Comparison of ENCODE assay signal across 15 mouse cellular contexts in genomic region chr1:61074127-61074526, GRCm38 (mm10).
A peak's percentile ranks its signal among the peaks of the same experiment; 100 is the strongest.
DNase-seq lines count a peak whose midpoint lies in the region; ATAC-seq lines count a peak whose summit lies in the region.
"Had no signal": no experiment of that assay in that cellular context is flagged by ENCODE, and none has a peak within 500 bp of the region (broad histone marks: within the 10 kb centered on the region; RNA-seq: fewer than 3 reads in every experiment).

No protein-coding gene starts in this region.

- ATAC-seq in frontal cortex, adult (ENCODE audit: low TSS enrichment) = peak; percentile 67
- ATAC-seq: forebrain, embryonic 14.5 days had no signal

- no peak for DNase-seq in frontal cortex, adult 2 months (ENCODE audit: extremely low spot score in 1 of 2, low spot score in 1 of 2)
- DNase-seq in layer of hippocampus, adult 9-11 months = peak; percentile 45
- DNase-seq in layer of hippocampus, postnatal 14 days (ENCODE audit: low spot score in 2 of 2) = no peak
- DNase-seq in right cerebral cortex, adult 18-20 months = peak; percentile 9
- no peak for DNase-seq in right cerebral cortex, postnatal 36 days (ENCODE audit: low spot score in 2 of 2)
- DNase-seq in gastrocnemius, postnatal 4 days (ENCODE audit: low spot score in 2 of 2) = no peak
- DNase-seq: adrenal gland, postnatal 10 days; cerebellum, adult 11-12 months; cerebellum, postnatal 10 days; embryo, embryonic 11 days; gastrocnemius, postnatal 10 days; heart, adult 2 months; heart, postnatal 14 days had no signal

Comparison
In these comparisons a context has a peak if more than half of its experiments do, and no peak if none do; other contexts are left out.
1. DNase-seq: peak in layer of hippocampus, adult 9-11 months (single experiment) and right cerebral cortex, adult 18-20 months (single experiment); none in frontal cortex, adult 2 months (0 of 2), layer of hippocampus, postnatal 14 days (0 of 2), right cerebral cortex, postnatal 36 days (0 of 2) and gastrocnemius, postnatal 4 days (0 of 2).